Mouse (Mus musculus) CH12.LX (cell line): ENCODE data around the gene Lmo7.

Source experiments
- EP300 ChIP-seq: IDR thresholded peaks from 2 replicates; pipeline ENCODE4 v1.6.1; 2011; ENCODE audit warnings: low read length, improper control_type of control experiment
- GABPA ChIP-seq: IDR thresholded peaks from 2 replicates; pipeline ENCODE4 v1.6.1; 2012; ENCODE audit warnings: low read depth, low read length, improper control_type of control experiment, inconsistent platforms; ENCODE audit not compliant: insufficient replicate concordance
- HCFC1 ChIP-seq: IDR thresholded peaks from 2 replicates; pipeline ENCODE4 v1.6.1; 2012; ENCODE audit warnings: low read depth, mild to moderate bottlenecking, inconsistent platforms, low read length, improper control_type of control experiment
- MAX ChIP-seq: IDR thresholded peaks from 2 replicates; pipeline ENCODE4 v1.6.1; 2011; ENCODE audit warnings: low read length, improper control_type of control experiment
- POLR2A ChIP-seq: IDR thresholded peaks from 2 replicates; pipeline ENCODE4 v1.6.1; 2011; ENCODE audit warnings: low read depth, mild to moderate bottlenecking, improper control_type of control experiment, low read length
- RAD21 ChIP-seq: IDR thresholded peaks from 2 replicates; pipeline ENCODE4 v1.6.1; 2011; ENCODE audit warnings: low read depth, mild to moderate bottlenecking, low read length, improper control_type of control experiment, moderate library complexity
- UBTF ChIP-seq: IDR thresholded peaks from 2 replicates; pipeline ENCODE4 v1.6.1; 2012; ENCODE audit warnings: low read depth, mild to moderate bottlenecking, inconsistent platforms, low read length, improper control_type of control experiment, moderate library complexity

DNA sequence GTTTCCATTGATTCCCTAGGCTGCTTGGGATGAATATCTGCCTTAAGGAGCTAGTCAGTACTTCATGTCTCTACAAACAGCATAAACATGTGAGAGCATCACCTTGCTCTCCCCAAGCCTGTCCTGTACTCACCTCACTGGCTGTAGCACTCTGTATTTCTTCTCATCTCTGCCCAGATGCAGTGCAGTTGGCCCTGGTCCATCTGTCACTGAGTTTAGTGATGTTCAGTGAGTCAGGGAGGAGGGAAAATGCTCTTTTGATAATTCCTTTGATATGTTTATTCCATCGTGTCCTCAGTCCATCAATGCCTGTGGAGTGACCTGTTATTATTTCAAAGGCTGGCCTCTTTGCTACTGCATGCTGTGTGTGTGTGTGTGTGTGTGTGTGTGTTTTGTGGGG, 235.2 kb downstream of the Lmo7 start:
- no peak for TF ChIP-seq UBTF
- TF ChIP-seq MAX: no peak
- no peak for TF ChIP-seq GABPA
- no peak for TF ChIP-seq POLR2A
- no peak for TF ChIP-seq RAD21
- TF ChIP-seq HCFC1: no peak
- no peak for TF ChIP-seq EP300
